Mouse (Mus musculus) left cerebral cortex, adult 18-20 months (tissue): Measurements from ENCODE around the gene Cnnm2. TPM values are rescaled to one million over a fixed set of nuclear protein-coding genes. Genes with fewer than 3 reads are reported as not detected.

Experiments used
- DNase-seq, 2 experiments: peaks; one replicate each; pipeline ENCODE4 v3.0.0; 2021 to 2022; ENCODE audit warnings: low spot score in 2 of 2, mixed read lengths in 1 of 2
- total RNA-seq, 2 experiments: library from RNA; stranded (reverse); gene quantifications; 2 replicates each; pipeline ENCODE4 v1.2.3; 2021

Gene Cnnm2
- total RNA-seq, 2 experiments from 2014 or later: 32.6 to 34.2 TPM

DNA sequence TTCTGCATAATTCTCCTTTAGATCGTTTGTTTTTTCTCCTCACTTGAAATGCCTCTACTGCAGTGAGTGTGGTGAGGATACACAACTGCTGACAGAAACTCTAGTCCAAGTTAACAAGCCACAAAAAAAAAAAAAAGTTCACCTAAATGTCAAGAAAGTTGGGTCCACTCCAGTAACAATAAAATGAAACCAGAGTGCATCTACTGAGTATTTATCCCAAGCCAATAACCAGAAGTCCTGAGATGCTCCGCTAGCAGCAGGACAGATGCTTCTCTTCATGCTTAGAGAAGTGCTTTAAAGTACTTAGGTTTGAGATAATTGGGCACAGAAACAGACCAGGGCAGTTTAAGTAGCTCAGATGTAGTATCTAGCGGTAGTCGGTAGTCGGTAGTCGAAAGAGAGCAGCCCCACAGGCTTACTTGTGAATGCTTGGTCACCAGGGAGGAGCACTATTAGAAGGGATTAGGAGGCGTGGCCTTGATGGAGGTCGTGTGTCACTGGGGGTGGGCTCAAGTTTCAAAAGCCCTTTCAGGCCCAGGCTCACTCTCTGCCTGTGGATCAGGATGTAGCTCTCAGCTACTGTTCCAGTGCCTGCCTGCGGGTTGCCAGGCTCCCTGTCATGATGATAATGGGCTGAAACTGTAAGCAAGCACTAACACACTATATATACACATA, 154.1 kb downstream of the Cnnm2 start:
- DNase-seq: no peak

DNA sequence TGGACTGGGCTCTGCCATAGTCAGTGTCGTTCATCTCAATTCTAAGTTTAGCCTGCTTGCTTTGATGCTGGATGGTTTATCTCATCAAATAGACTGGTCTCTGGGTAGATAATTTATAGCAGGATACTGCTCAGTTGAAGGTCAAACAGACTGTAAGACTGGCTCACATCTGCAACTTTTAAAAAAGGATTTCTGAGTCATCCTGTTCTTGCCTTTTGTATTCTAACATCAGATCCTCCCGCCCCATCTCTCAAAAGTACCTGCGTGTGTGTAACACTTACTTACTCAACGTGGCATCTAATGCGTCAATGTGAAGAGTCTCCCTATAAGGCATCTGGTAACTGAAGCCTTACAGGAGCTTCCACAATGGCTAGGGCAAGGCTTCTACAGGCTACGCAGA, 159.2 kb downstream of the Cnnm2 start:
- DNase-seq: no peak

DNA sequence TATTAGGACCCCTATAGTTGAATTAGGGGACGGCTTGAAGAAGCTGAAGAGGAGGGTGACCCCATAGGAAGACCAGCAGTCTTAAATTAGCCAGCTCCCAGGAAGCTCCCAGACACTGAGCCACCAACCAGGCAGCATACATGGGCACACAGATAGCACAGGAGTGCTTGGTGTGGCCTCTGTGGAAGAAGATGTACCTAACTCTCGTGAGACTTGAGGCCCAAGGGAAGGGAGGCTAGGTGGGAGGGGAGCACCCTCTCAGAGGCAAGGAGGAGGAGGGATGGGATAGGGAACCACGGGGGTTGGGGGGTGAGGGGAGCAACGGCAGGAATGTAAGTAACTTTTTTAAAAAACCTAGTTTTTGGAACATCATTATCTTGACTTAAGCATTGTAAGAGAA, 165.0 kb downstream of the Cnnm2 start:
- DNase-seq: no peak

DNA sequence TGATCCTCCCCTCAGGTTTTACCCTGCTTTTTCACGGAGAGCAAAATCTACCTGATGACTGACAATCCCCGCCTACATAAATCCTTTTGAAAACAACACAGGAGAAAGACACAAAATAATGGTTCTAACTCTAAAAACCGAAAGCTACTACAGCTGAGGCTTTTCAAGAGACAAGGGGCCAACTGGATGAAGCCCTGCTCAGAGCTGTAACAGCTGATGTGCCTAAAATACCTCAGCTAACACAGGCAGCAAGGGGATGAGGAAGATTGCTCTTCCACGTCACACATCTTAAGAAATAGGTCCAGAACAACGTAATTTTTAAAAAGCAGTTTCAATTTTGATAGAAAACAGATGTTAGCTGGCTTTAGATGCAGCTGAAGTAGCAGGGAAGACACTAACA, 165.6 kb downstream of the Cnnm2 start:
- DNase-seq: no peak

DNA sequence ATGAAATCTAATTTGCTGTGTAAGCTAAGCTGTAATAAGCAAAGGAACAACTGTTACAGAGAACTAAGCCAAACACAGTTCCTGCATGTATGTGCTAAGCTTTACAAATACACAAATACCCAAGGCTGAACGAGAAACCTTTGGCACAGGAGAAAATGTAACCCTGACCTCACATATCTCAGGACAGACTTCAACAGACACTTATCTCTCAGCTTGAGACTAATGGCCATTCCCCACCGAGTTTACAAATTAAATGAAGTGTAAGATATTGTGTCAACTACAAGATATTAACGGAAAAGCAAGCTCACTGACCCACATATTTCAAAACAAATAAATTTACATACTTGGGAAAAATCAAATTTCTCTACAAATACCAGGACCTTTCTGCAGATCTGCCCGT, 166.7 kb downstream of the Cnnm2 start:
- DNase-seq: no peak

DNA sequence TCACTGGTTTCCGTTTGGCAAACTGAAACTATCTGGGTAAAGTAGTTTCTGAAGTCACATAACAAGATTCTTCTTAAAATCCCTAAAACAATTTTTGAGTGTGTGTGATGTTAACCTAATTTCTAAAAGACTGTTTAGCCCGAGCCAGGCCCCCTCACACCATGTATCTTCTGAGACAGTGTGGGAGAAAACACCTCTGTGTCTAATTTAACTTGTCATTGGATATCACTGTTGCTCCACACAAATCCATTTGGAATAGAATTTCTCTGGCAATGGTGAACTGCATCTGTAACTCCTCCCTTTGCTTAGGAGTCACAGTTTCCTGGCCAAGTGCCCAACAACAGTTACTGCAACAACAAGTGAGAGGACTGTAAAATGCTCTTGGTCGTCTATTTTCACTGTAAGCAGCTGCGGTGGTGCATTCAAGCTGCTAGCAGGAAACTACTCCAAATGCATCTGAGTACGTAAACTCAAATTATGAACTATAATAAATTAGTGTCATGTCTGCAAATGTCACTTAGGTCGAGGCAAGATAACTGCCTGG, 167.7 kb downstream of the Cnnm2 start:
- peak in 1 of 2 experiments; percentile 22 for DNase-seq

Other genes with a start within 250 kb of the Cnnm2 start
- 100 to 1,000 TPM; 122 to 128 TPM for gene Arl3, start 188.4 kb upstream of the Cnnm2 start, total RNA-seq
- 1 to 10 TPM; 3.5 to 5.6 TPM for gene Sfxn2, start 188.2 kb upstream of the Cnnm2 start, total RNA-seq
- 10 to 100 TPM; 34.9 to 37.9 TPM for gene Wbp1l, start 162.5 kb upstream of the Cnnm2 start, total RNA-seq
- gene Cyp17a1, start 88.4 kb upstream of the Cnnm2 start, total RNA-seq: not detected
- gene Borcs7, start 71.7 kb upstream of the Cnnm2 start, total RNA-seq: 10 to 100 TPM; 20.7 to 21.6 TPM
- gene As3mt, start 54.1 kb upstream of the Cnnm2 start, total RNA-seq: 10 to 100 TPM; 26.2 to 32.0 TPM